Mouse (Mus musculus): Measurements from ENCODE around the gene Bloc1s6.

DNA sequence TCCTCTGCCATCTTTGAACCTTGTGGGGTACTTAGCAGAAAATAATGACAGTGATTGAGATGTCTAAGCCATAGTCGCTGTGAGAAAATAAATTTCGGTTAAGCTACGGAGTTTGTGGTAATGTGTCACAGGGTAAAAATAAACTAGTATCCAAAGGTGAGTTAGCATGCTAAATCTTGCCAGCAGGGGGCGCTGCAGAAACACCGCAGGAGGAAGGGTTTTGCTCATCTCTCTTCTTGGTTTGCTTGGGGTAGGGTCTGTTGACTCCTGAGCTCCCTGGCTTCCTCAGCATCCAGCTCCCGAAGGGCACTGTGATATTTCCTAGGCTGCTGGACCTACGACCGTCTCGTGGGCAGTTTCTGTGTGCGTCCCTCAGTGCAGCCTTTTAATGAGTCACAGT, 12.7 kb upstream of the Bloc1s6 start:
- no peak for TF ChIP-seq GATA1 (IDR thresholded peaks at IDR 0.05; ENCODE audit: borderline replicate concordance, low read length)
- no peak for TF ChIP-seq FLI1 (IDR thresholded peaks at IDR 0.05; ENCODE audit: low read length)
